Mouse (Mus musculus) megakaryocyte-erythroid progenitor cell, adult 5 weeks (primary cell): ENCODE measurements around the gene Olfr740. TPM values are rescaled to one million over a fixed set of nuclear protein-coding genes. Genes with fewer than 3 reads are reported as not detected.

ENCODE experiments used
- polyA plus RNA-seq: library from polyadenylated mRNA; stranded (reverse); fragments of >175 nt; gene quantifications from 2 replicates; pipeline ENCODE4 v1.2.3, GENCODE M21; 2012

Olfr740 gene
- polyA plus RNA-seq, result not detected in 2 replicates

GRCm38 (mm10) chr14:50445245-50445644 is at the start of gene Olfr740:
Gene Olfr740 (plus strand): TSS chr14:50445545.

GRCm38 (mm10) chr14:50407268-50407667 is 38.1 kb upstream of the Olfr740 start, which contains the start of gene Olfr738:
Gene Olfr738 (plus strand): TSS chr14:50407568.

GRCm38 (mm10) chr14:50418326-50418725 is 27.0 kb upstream of the Olfr740 start, which contains the start of gene Olfr739:
Gene Olfr739 (plus strand): TSS chr14:50418626.

GRCm38 (mm10) chr14:50472438-50472837 is 27.1 kb downstream of the Olfr740 start, which contains the start of gene Olfr741:
Gene Olfr741 (plus strand): TSS chr14:50472738.

GRCm38 (mm10) chr14:50503300-50503699 is 58.0 kb downstream of the Olfr740 start, which contains the start of gene Olfr742:
Gene Olfr742 (plus strand): TSS chr14:50503600.

Other genes with a start within 250 kb of the Olfr740 start
- gene Olfr731, start 203.7 kb upstream of the Olfr740 start, polyA plus RNA-seq, result not detected in 2 replicates
- not detected in 2 replicates for gene Olfr732, start 161.3 kb upstream of the Olfr740 start, polyA plus RNA-seq
- gene Olfr733, start 144.0 kb upstream of the Olfr740 start, polyA plus RNA-seq, result not detected in 2 replicates
- gene Olfr734, start 118.8 kb upstream of the Olfr740 start, polyA plus RNA-seq, result not detected in 2 replicates
- not detected in 2 replicates for gene Olfr735, start 96.7 kb upstream of the Olfr740 start, polyA plus RNA-seq
- not detected in 2 replicates for gene Tlr11, start 87.6 kb upstream of the Olfr740 start, polyA plus RNA-seq
- gene Olfr736, start 64.4 kb upstream of the Olfr740 start, polyA plus RNA-seq, result not detected in 2 replicates
- gene Olfr738, start 38.0 kb upstream of the Olfr740 start, polyA plus RNA-seq, result not detected in 2 replicates
- gene Olfr739, start 26.9 kb upstream of the Olfr740 start, polyA plus RNA-seq, result 0.05 TPM in 1 of 2 replicates, not detected in the other
- not detected in 2 replicates for gene Olfr741, start 27.2 kb downstream of the Olfr740 start, polyA plus RNA-seq
- gene Olfr742, start 58.1 kb downstream of the Olfr740 start, polyA plus RNA-seq, result not detected in 2 replicates
- gene Olfr743, start 76.3 kb downstream of the Olfr740 start, polyA plus RNA-seq, result not detected in 2 replicates
- not detected in 2 replicates for gene Olfr744, start 169.3 kb downstream of the Olfr740 start, polyA plus RNA-seq
- gene Olfr745, start 193.8 kb downstream of the Olfr740 start, polyA plus RNA-seq, result not detected in 2 replicates
- gene Olfr746, start 201.5 kb downstream of the Olfr740 start, polyA plus RNA-seq, result not detected in 2 replicates
- gene Olfr747, start 247.7 kb downstream of the Olfr740 start, polyA plus RNA-seq, result not detected in 2 replicates